Mouse (Mus musculus) forebrain, embryonic 16.5 days (tissue): ENCODE results near the gene Btbd11. TPM values are rescaled to one million over a fixed set of nuclear protein-coding genes. Genes with fewer than 3 reads are reported as not detected.
A peak's percentile ranks its signal among the peaks of the same experiment; 100 is the strongest.

Experiments
- ATAC-seq: fragments of 200-750 bp; cut with Nextera tagmentation; 2 replicates; pipeline ENCODE4 v1.8.0; 2017; ENCODE audit warnings: mild to moderate bottlenecking, moderate library complexity
- H3K27ac ChIP-seq: fragments of 300-500 bp; sonication (generic); 2 replicates; pipeline ENCODE4 v1.5.1; 2014; ENCODE audit warnings: low read length, control low read depth
- H3K27me3 ChIP-seq: fragments of 300-500 bp; sonication (generic); replicated peaks from 2 replicates; pipeline ENCODE4 v1.6.1; 2014; ENCODE audit warnings: low read length; ENCODE audit not compliant: control insufficient read depth, insufficient read depth
- H3K36me3 ChIP-seq: fragments of 300-500 bp; sonication (generic); 2 replicates; pipeline ENCODE4 v1.6.1; 2014; ENCODE audit not compliant: control insufficient read depth, insufficient read depth
- H3K4me1 ChIP-seq: fragments of 300-500 bp; sonication (generic); replicated peaks from 2 replicates; pipeline ENCODE4 v1.6.1; 2014; ENCODE audit warnings: low read length; ENCODE audit not compliant: control insufficient read depth, insufficient read depth
- H3K4me2 ChIP-seq: fragments of 300-500 bp; sonication (generic); 2 replicates; pipeline ENCODE4 v1.6.1; 2014; ENCODE audit warnings: mild to moderate bottlenecking, low read length, control low read depth
- H3K4me3 ChIP-seq: fragments of 300-500 bp; sonication (generic); replicated peaks from 2 replicates; pipeline ENCODE4 v1.5.1; 2014; ENCODE audit warnings: mild to moderate bottlenecking, low read length, control low read depth
- H3K9ac ChIP-seq: fragments of 300-500 bp; sonication (generic); replicated peaks from 2 replicates; pipeline ENCODE4 v1.6.1; 2014; ENCODE audit warnings: low read depth, low read length, control low read depth
- H3K9me3 ChIP-seq: fragments of 300-500 bp; sonication (generic); 2 replicates; pipeline ENCODE4 v1.6.1; 2016; ENCODE audit warnings: low read length; ENCODE audit not compliant: control insufficient read depth
- WGBS: fragments of 180-500 bp; shearing (Covaris S2); extraction: QIAGEN DNeasy Blood & Tissue Kit; methylation state at CpG from one replicate; pipeline ENCODE4 v1.1.7; 2014; 5-methylcytosine and 5-hydroxymethylcytosine counted together
- polyA plus RNA-seq: library from polyadenylated mRNA; unstranded; fragments of >200 nt; fragmentation: Nextera tagmentation; extraction: Ambion mirVana; gene quantifications from 2 replicates; pipeline ENCODE4 v1.2.1, GENCODE M21; 2015

The Btbd11 gene
- polyA plus RNA-seq, 1 experiment from 2014 or later, result 11.1 TPM

DNA sequence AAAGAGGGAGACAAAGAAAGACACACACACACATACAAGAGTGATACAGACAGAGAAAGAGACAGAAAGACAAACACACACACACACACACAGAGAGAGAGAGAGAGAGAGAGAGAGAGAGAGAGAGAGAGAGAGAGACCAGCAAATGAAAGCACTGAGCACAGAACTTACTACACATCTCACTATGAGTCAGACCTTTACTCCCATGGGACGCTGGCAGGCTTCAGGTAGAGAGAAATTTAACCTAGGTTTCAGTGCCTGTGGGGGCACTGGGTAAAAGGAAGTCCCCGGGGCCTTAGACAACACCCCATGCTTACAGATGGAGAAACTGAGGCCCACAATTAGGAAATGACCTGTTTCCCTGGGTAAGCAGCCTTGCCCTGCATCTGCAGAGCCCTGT is 61.3 kb downstream of the Btbd11 start:
- no peak overlapping the region for H3K27ac ChIP-seq
- no peak for ATAC-seq
- no peaks in the 10 kb centered on the region for H3K27me3 ChIP-seq
- no peak overlapping the region for H3K4me2 ChIP-seq
- H3K4me1 ChIP-seq, result peaks cover 3% of the 10 kb centered on the region; the same call in 1 of the 2 replicates
- WGBS, result 74% methylated on average over 2 of the region's 2 CpGs
- H3K9ac ChIP-seq, result no peak overlapping the region
- H3K4me3 ChIP-seq, result no peak overlapping the region
- H3K9me3 ChIP-seq, result no peaks in the 10 kb centered on the region
- no peaks in the 10 kb centered on the region for H3K36me3 ChIP-seq

DNA sequence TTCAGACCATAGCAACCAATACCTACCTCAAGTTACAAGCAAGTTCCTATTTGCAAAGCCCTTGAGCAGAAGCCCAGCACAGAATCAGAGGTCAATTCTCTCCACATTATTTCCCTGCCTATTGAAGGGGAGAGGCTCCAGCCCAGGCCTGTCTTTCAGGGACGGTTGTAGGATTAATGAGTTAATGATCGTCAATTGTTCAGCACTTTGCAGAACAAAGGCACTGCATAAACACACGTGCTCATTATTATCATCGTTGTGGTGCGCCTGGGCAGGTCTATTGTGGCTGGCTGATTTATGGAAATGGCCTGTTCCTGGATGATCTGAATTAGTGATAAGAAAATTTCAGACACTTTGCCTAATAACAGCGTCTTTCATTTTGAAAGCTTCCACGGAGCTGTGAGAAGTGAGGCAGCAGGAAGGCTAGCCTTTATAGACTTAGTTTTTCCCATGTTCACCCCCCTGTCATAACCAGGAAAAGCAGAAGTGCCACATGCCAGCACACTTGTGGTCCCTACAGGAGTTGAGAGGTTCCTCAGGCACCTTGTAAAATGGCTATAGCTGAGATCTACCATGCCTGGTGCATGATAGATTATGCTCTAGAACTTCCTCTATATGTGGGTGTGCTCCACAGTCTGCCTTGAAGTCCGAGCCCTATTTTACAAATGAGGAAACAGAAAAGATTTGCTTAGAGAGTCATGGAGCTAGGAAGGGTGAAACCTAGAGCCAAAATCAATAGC is 65.2 kb downstream of the Btbd11 start:
- Histone ChIP-seq H3K4me2 (no peak overlapping the region), H3K36me3 (no peaks in the 10 kb centered on the region), H3K9me3 (no peaks in the 10 kb centered on the region), H3K4me1 (no peaks in the 10 kb centered on the region; the same call in 1 of the 2 replicates), H3K4me3 (no peak overlapping the region), H3K27ac (no peak overlapping the region), H3K27me3 (no peaks in the 10 kb centered on the region), H3K9ac (no peak overlapping the region)
- WGBS, result 21% methylated on average over 8 of the region's 8 CpGs
- peak; percentile 53 for ATAC-seq

DNA sequence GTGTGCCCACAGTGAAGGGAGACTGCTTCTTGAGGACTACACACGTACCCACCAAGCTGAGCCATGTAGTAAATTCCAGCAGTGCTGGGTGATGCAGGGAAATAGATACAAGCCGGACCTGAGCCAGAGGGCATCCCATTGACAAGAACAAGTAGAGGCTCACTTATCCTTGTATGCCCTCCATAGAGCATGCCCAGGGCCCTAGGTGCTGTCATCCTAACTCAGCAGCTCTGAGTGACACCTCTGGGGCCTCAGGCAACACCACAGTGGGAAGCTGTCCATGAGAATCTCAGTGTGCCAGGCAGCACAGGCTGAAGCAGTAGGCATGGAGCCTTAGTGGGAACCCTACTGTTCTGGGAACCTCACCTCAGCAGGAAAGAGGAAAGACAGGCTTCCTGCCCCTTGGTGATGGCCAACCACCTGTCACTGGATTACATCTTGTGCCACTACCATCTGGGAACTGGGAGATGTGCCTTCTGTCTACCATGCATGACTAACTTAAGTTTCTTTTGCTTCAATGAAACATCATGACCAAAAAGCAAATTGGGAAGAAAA is 66.7 kb downstream of the Btbd11 start:
- 76% methylated on average over 2 of the region's 2 CpGs for WGBS
- Histone ChIP-seq H3K27ac (no peak overlapping the region), H3K4me3 (no peak overlapping the region), H3K4me1 (no peaks in the 10 kb centered on the region), H3K36me3 (no peaks in the 10 kb centered on the region), H3K9ac (no peak overlapping the region), H3K9me3 (no peaks in the 10 kb centered on the region), H3K4me2 (no peak overlapping the region), H3K27me3 (no peaks in the 10 kb centered on the region)
- ATAC-seq, result no peak

DNA sequence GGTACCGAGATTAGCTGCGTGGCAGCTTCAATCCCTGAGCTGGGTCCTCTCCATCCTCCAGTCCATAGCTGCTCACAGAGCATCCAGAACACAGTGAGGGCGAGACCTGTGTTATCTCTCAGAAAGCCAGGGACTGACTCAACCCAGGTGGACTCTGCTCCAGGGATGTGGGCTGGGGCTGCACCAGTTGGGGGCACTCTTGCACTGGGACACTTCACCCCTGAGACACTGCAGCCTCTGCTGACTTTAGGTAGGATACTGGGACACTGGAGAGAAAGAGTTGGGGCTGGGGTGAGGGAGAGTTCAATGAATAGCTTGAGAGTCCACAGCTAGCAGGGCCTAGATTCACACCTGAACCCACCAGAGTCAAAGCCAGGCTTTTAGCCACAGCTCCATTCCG is 69.4 kb downstream of the Btbd11 start:
- Histone ChIP-seq H3K4me3 (no peak overlapping the region), H3K9me3 (no peaks in the 10 kb centered on the region), H3K4me1 (peaks cover 4% of the 10 kb centered on the region), H3K4me2 (no peak overlapping the region), H3K36me3 (no peaks in the 10 kb centered on the region), H3K27ac (no peak overlapping the region), H3K9ac (no peak overlapping the region), H3K27me3 (no peaks in the 10 kb centered on the region)
- WGBS, result 63% methylated on average over 4 of the region's 4 CpGs
- no peak for ATAC-seq

DNA sequence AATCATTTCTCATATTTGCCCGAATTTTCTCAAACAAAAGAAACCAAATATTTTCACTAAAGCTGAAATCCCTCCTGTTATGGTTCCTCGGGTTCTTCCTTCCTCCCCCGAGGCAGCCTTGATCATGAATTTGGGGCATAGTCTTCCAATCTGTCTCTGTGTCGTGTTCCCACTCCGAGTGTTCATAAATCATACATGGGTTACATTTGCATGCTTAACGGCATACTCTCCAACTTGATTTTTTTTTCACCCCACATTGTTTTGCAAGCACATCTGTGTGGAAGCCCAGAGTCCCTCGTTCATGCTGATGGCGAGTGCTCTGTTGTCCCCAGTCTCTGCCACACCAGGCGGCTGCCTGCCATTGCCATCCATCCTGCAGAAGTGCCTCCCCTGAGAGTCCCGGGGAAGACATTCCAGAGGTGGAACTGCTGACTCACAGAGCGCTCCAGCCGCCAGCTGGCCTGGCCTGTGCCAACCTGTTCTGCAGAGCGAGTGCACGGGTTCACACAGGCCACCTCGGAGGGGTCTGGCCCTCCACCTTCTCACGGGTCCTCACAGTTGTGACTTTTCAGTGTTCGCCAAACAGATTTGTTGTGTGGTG is 72.2 kb downstream of the Btbd11 start:
- Histone ChIP-seq H3K27me3 (no peaks in the 10 kb centered on the region), H3K27ac (no peak overlapping the region), H3K4me2 (no peak overlapping the region), H3K4me1 (peaks cover 9% of the 10 kb centered on the region), H3K9ac (no peak overlapping the region), H3K4me3 (no peak overlapping the region), H3K9me3 (no peaks in the 10 kb centered on the region), H3K36me3 (no peaks in the 10 kb centered on the region)
- WGBS, result 37% methylated on average over 17 of the region's 17 CpGs
- peak; percentile 62 for ATAC-seq

DNA sequence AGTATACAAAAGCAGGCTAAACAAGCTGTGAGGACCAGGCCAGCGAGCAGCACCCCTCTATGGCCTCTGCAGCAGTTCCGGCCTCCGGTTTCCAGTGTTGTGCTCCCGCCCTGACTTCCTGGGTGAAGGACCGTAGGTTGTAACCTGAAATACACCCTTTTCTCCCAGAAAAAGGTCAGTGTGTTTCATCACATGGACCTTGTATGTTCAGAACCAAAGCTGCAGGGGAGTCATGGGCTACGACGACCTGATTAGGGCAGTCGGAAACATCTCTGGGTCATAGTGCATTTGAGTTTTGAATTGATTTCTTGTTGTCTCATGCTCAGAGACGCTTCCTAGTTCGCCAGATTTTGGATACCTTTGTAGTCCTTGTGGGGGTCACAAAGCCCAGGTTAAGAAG is 74.1 kb downstream of the Btbd11 start:
- WGBS, result 91% methylated on average over 10 of the region's 10 CpGs
- ATAC-seq, result no peak

DNA sequence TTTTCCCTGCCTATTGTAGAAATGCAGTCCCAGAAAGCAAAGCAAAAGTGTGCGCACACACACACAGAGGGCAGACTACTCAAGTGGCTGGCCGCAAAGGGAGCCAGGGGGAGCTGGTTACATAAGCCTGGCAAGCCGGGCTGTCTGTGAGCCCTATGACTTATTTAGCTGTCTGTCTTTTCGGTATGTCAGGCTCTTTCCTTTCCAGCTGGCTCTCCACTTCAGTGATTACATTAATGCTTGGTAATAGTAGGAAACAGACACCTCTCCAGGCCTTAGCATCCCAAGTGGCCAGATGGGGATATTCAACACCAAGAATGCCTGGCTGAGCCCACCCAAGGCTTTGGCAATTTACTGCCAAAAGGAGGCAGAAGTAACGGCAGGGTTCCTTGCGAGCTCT is 77.5 kb downstream of the Btbd11 start:
- Histone ChIP-seq H3K9ac (no peak overlapping the region), H3K4me3 (no peak overlapping the region), H3K4me1 (peaks cover 37% of the 10 kb centered on the region), H3K36me3 (no peaks in the 10 kb centered on the region), H3K4me2 (no peak overlapping the region), H3K27ac (peak overlapping the region; percentile 42), H3K27me3 (no peaks in the 10 kb centered on the region), H3K9me3 (no peaks in the 10 kb centered on the region)
- WGBS, result 14% methylated on average over 6 of the region's 6 CpGs
- ATAC-seq, result peak; percentile 69

More for the DNA sequence above, 74.1 kb downstream of the Btbd11 start:
- Histone ChIP-seq H3K4me3 (no peak overlapping the region), H3K4me1 (peaks cover 24% of the 10 kb centered on the region), H3K36me3 (no peaks in the 10 kb centered on the region), H3K9me3 (no peaks in the 10 kb centered on the region), H3K27me3 (no peaks in the 10 kb centered on the region), H3K9ac (no peak overlapping the region), H3K4me2 (no peak overlapping the region), H3K27ac (no peak overlapping the region)

DNA sequence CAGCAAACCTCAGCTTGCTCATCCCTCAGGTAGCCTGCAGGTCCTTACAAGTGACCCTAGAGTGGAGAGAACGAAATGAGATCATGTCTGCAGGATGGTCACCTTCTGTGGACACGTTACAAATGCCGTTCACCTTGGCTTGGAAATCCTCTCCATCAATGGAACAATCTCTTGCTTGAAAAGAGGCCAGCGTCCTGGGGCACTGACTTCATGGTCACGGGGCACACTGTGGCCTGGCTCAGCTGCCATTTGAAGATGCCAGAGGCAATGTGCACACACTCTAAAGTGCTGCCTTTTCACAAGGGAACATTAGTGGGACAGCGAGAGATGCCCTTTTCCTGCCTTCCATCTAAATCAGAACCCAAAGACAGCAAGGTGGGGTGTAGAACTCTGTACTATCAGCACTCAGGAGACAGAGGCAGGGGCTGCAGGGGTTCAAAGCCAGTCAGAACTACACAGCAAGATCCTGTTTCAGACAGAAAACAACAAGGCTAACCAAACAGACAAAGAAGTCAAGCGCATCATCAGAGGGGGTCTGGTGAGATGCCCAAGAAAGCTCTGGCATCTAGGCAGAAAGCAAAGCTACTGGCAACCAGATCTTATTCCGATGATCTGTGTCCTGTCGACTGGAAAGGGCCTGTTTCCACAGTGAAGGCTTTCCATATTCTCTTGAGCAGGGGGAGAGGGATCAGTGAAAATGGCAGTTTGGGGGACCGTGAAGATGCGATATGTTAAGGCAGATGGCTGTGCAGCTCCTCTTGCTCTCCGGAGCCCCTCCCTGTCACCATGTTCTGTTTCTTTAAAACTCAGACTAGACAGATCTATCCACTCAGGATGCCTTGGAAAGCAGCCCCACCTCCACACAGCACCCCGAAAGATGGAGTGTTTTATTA is 79.1 kb downstream of the Btbd11 start:
- WGBS, result 75% methylated on average over 13 of the region's 13 CpGs
- no peak overlapping the region for H3K4me2 ChIP-seq
- no peaks in the 10 kb centered on the region for H3K9me3 ChIP-seq
- no peaks in the 10 kb centered on the region for H3K36me3 ChIP-seq
- H3K4me1 ChIP-seq, result peaks cover 43% of the 10 kb centered on the region
- peak; percentile 32 for ATAC-seq
- no peak overlapping the region for H3K27ac ChIP-seq
- no peak overlapping the region for H3K4me3 ChIP-seq
- H3K9ac ChIP-seq, result no peak overlapping the region
- H3K27me3 ChIP-seq, result no peaks in the 10 kb centered on the region

DNA sequence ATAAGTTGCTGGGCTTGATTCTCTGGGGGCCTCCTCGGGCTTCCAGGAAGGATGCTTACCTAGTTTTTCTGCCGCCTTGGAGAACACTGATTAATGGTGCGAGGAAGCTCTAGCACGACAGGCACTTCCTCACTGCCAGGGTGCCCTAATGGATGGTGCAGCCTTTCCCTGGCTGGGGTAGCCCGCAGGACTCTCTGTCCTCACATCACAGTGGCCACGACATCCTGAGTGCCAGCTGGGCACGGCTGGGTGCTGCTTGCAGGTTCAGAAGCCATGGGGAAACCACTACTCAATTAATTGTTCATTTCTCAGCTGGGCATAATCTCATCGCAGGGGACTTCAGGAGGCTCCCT is 79.8 kb downstream of the Btbd11 start:
- H3K27me3 ChIP-seq, result no peaks in the 10 kb centered on the region
- no peaks in the 10 kb centered on the region for H3K9me3 ChIP-seq
- H3K4me2 ChIP-seq, result no peak overlapping the region
- H3K4me3 ChIP-seq, result no peak overlapping the region
- no peak for ATAC-seq
- no peaks in the 10 kb centered on the region for H3K36me3 ChIP-seq
- no peak overlapping the region for H3K9ac ChIP-seq
- WGBS, result 35% methylated on average over 8 of the region's 8 CpGs
- peaks cover 43% of the 10 kb centered on the region for H3K4me1 ChIP-seq
- H3K27ac ChIP-seq, result no peak overlapping the region
